ENCODE assay signal across 8 mouse cellular contexts in genomic region chr8:84901752-84902151, GRCm38 (mm10). TPM values are rescaled to one million over a fixed set of nuclear protein-coding genes. Genes with fewer than 3 reads are reported as not detected.
DNase-seq lines count a peak whose midpoint lies in the region; ATAC-seq and TF ChIP-seq lines count a peak whose summit lies in the region.

Klf1 (plus strand) TSS chr8:84901928.

- H3K4me3 ChIP-seq in lung, embryonic 14.5 days (ENCODE audit: low read depth, low read length): peak within 1 kb of the TSS; percentile 67
- H3K4me3 ChIP-seq in embryonic facial prominence, embryonic 15.5 days (replicated peaks): peak within 1 kb of the TSS; percentile 71
- H3K4me3 ChIP-seq in limb, embryonic 14.5 days (replicated peaks; ENCODE audit: low read length): peak within 1 kb of the TSS; percentile 61

- no peaks in the 10 kb centered on the region for H3K9me3 ChIP-seq in lung, embryonic 14.5 days (ENCODE audit: low read depth, low read length)
- H3K9me3 ChIP-seq in embryonic facial prominence, embryonic 15.5 days (replicated peaks): no peaks in the 10 kb centered on the region
- no peaks in the 10 kb centered on the region for H3K9me3 ChIP-seq in limb, embryonic 14.5 days (ENCODE audit: control insufficient read depth, low read length)

- H3K9ac ChIP-seq in lung, embryonic 14.5 days: peak within 1 kb of the TSS; percentile 83
- H3K9ac ChIP-seq in embryonic facial prominence, embryonic 15.5 days: peak within 1 kb of the TSS; percentile 66
- peak within 1 kb of the TSS; percentile 75 for H3K9ac ChIP-seq in limb, embryonic 14.5 days (ENCODE audit: low read depth, low read length, severe bottlenecking)

- H3K4me2 ChIP-seq in lung, embryonic 14.5 days: peak within 1 kb of the TSS; percentile 98
- peak within 1 kb of the TSS; percentile 99 for H3K4me2 ChIP-seq in embryonic facial prominence, embryonic 15.5 days (replicated peaks)
- H3K4me2 ChIP-seq in limb, embryonic 14.5 days (replicated peaks; ENCODE audit: low read depth, low read length, severe bottlenecking): peak within 1 kb of the TSS; percentile 96

- no peak for ATAC-seq in lung, embryonic 14.5 days (ENCODE audit: insufficient read depth)
- ATAC-seq in embryonic facial prominence, embryonic 15.5 days (ENCODE audit: insufficient number of reproducible peaks, low FRiP score, low TSS enrichment, low read depth): no peak
- no peak for ATAC-seq in limb, embryonic 14.5 days (ENCODE audit: low FRiP score, low read depth)

- WGBS in lung, embryonic 14.5 days: 51% methylated on average over 3 of the region's 3 CpGs
- 66% methylated on average over 3 of the region's 3 CpGs for WGBS in embryonic facial prominence, embryonic 15.5 days
- WGBS in limb, embryonic 14.5 days: 74% methylated on average over 3 of the region's 3 CpGs

- no peaks in the 10 kb centered on the region for H3K4me1 ChIP-seq in lung, embryonic 14.5 days (ENCODE audit: insufficient read depth)
- peaks cover 17% of the 10 kb centered on the region for H3K4me1 ChIP-seq in embryonic facial prominence, embryonic 15.5 days
- peaks cover 5% of the 10 kb centered on the region; the same call in 1 of the 2 replicates for H3K4me1 ChIP-seq in limb, embryonic 14.5 days (ENCODE audit: control insufficient read depth, insufficient read depth, low read length)

- no peaks in the 10 kb centered on the region for H3K36me3 ChIP-seq in lung, embryonic 14.5 days (ENCODE audit: insufficient read depth)
- no peaks in the 10 kb centered on the region for H3K36me3 ChIP-seq in embryonic facial prominence, embryonic 15.5 days
- H3K36me3 ChIP-seq in limb, embryonic 14.5 days (ENCODE audit: control insufficient read depth, insufficient read depth, low read length): no peaks in the 10 kb centered on the region

- no peak for TF ChIP-seq POLR2A in limb, embryonic 14.5 days (IDR thresholded peaks at IDR 0.05; ENCODE audit: borderline replicate concordance, extremely low read depth, insufficient read depth, insufficient read length)

- TF ChIP-seq CTCF in lung, embryonic 14.5 days (IDR thresholded peaks at IDR 0.05; ENCODE audit: low read depth): no peak

- peak within 1 kb of the TSS; percentile 86 for H3K27ac ChIP-seq in lung, embryonic 14.5 days (ENCODE audit: low read depth)
- H3K27ac ChIP-seq in embryonic facial prominence, embryonic 15.5 days (replicated peaks): peak within 1 kb of the TSS; percentile 87
- H3K27ac ChIP-seq in limb, embryonic 14.5 days (replicated peaks; ENCODE audit: low read depth, low read length): no peak within 1 kb of the TSS

- no peak for DNase-seq in lung, embryonic 14.5 days
- no peak for DNase-seq in lung, adult 18-20 months
- no peak for DNase-seq in limb, embryonic 14.5 days (ENCODE audit: low spot score)
- DNase-seq in spleen, postnatal 10 days (ENCODE audit: low spot score in 2 of 2): peak; percentile 69 to 73
- DNase-seq in Muller cell, postnatal 12 days (ENCODE audit: inconsistent ontology term): no peak
- DNase-seq in adrenal gland, postnatal 14 days: no peak
- DNase-seq in layer of hippocampus, postnatal 36 days: no peak

- no peaks in the 10 kb centered on the region for H3K27me3 ChIP-seq in lung, embryonic 14.5 days (ENCODE audit: insufficient read depth, low read length)
- no peaks in the 10 kb centered on the region for H3K27me3 ChIP-seq in embryonic facial prominence, embryonic 15.5 days
- no peaks in the 10 kb centered on the region for H3K27me3 ChIP-seq in limb, embryonic 14.5 days (ENCODE audit: control insufficient read depth, insufficient read depth, low read length)

RNA-seq across cellular contexts. Expression of gene Klf1, which starts in this region (rescaled TPM):
- polyA plus RNA-seq in lung, embryonic 14.5 days (2014; fragmentation: Nextera tagmentation; extraction: Ambion mirVana): 1.8 and 1.9 TPM in 2 replicates
- 1.3 and 1.6 TPM in 2 replicates for polyA plus RNA-seq in embryonic facial prominence, embryonic 15.5 days (2015; fragmentation: Nextera tagmentation; extraction: Ambion mirVana)
- 2.5 and 3.0 TPM in 2 replicates for polyA plus RNA-seq in limb, embryonic 14.5 days (2012; rRNA removed)
- 1.4 and 2.0 TPM in 2 replicates for polyA plus RNA-seq in limb, embryonic 14.5 days (2014; fragmentation: Nextera tagmentation; extraction: Ambion mirVana)
- 0.56 and 5.1 TPM in 2 replicates for total RNA-seq in adrenal gland, postnatal 14 days (2021)
- total RNA-seq in layer of hippocampus, postnatal 36 days (2021): under 1 TPM in 1 of 2 experiments, not detected in 1; 0.40 TPM

Comparison
In these comparisons a context has a peak if more than half of its experiments do, and no peak if none do; other contexts are left out.
1. DNase-seq: peak in spleen, postnatal 10 days (2 of 2); none in lung, embryonic 14.5 days (single experiment), lung, adult 18-20 months (0 of 2), limb, embryonic 14.5 days (single experiment), Muller cell, postnatal 12 days (single experiment), adrenal gland, postnatal 14 days (single experiment) and layer of hippocampus, postnatal 36 days (0 of 2).
2. Peak in every context shown above with its lines, with median percentiles within 50 percentile points of each other: H3K4me2 ChIP-seq, H3K4me3 ChIP-seq and H3K9ac ChIP-seq.